Mouse (Mus musculus) embryonic facial prominence, embryonic 15.5 days (tissue): Measurements from ENCODE around the gene Hectd1. TPM values are rescaled to one million over a fixed set of nuclear protein-coding genes. Genes with fewer than 3 reads are reported as not detected.
A peak's percentile ranks its signal among the peaks of the same experiment; 100 is the strongest.

ENCODE experiments used
- ATAC-seq: fragments of 200-750 bp; cut with Nextera tagmentation; 2 replicates; pipeline ENCODE4 v1.8.0; 2017; ENCODE audit warnings: low read depth, moderate TSS enrichment; ENCODE audit not compliant: insufficient number of reproducible peaks, low FRiP score, low TSS enrichment
- H3K27ac ChIP-seq: fragments of 300-500 bp; sonication (generic); replicated peaks from 2 replicates; pipeline ENCODE4 v1.5.1; 2015; ENCODE audit warnings: mild to moderate bottlenecking, inconsistent platforms
- H3K27me3 ChIP-seq: fragments of 300-500 bp; sonication (generic); 2 replicates; pipeline ENCODE4 v1.6.1; 2015; ENCODE audit warnings: inconsistent platforms
- H3K36me3 ChIP-seq: fragments of 300-500 bp; sonication (generic); 2 replicates; pipeline ENCODE4 v1.6.1; 2015; ENCODE audit warnings: mild to moderate bottlenecking, inconsistent platforms
- H3K4me1 ChIP-seq: fragments of 300-500 bp; sonication (generic); 2 replicates; pipeline ENCODE4 v1.6.1; 2015; ENCODE audit warnings: inconsistent platforms
- H3K4me2 ChIP-seq: fragments of 300-500 bp; sonication (generic); replicated peaks from 2 replicates; pipeline ENCODE4 v1.6.1; 2015; ENCODE audit warnings: mild to moderate bottlenecking, inconsistent platforms
- H3K4me3 ChIP-seq: fragments of 300-500 bp; sonication (generic); replicated peaks from 2 replicates; pipeline ENCODE4 v1.5.1; 2015; ENCODE audit warnings: mild to moderate bottlenecking, inconsistent platforms
- H3K9ac ChIP-seq: fragments of 300-500 bp; sonication (generic); 2 replicates; pipeline ENCODE4 v1.6.1; 2015; ENCODE audit warnings: inconsistent platforms
- H3K9me3 ChIP-seq: fragments of 300-500 bp; sonication (generic); replicated peaks from 2 replicates; pipeline ENCODE4 v1.6.1; 2016; ENCODE audit warnings: inconsistent platforms
- WGBS: fragments of 180-500 bp; shearing (Covaris S2); methylation state at CpG from one replicate; pipeline ENCODE4 v1.1.7; 2015; 5-methylcytosine and 5-hydroxymethylcytosine counted together
- polyA plus RNA-seq: library from polyadenylated mRNA; unstranded; fragments of >200 nt; fragmentation: Nextera tagmentation; extraction: Ambion mirVana; gene quantifications from 2 replicates; pipeline ENCODE4 v1.2.1, GENCODE M21; 2015

Hectd1 gene
- polyA plus RNA-seq, 1 experiment from 2014 or later = 39.8 TPM

- H3K9ac ChIP-seq = no peak overlapping the region
- no peak for ATAC-seq
- H3K4me3 ChIP-seq = no peak overlapping the region
- no peak overlapping the region for H3K27ac ChIP-seq
- WGBS = 85% methylated on average over 6 of the region's 6 CpGs
- no peaks in the 10 kb centered on the region for H3K9me3 ChIP-seq
- no peaks in the 10 kb centered on the region for H3K4me1 ChIP-seq
- no peaks in the 10 kb centered on the region for H3K27me3 ChIP-seq
- H3K4me2 ChIP-seq = no peak overlapping the region
- 0 out of 2 replicates have a peak, but pooled peaks cover 1% of the 10 kb centered on the region for H3K36me3 ChIP-seq
These were observed 110.7 kb downstream of the Hectd1 start for GRCm38 (mm10) chr12:51718617-51719016.

GRCm38 (mm10) chr12:51712685-51713084, 116.7 kb downstream of the Hectd1 start:
- 65% methylated on average over 1 of the region's 1 CpGs for WGBS
- H3K4me1 ChIP-seq = peaks cover 4% of the 10 kb centered on the region; the same call in 1 of the 2 replicates
- H3K9me3 ChIP-seq = no peaks in the 10 kb centered on the region
- no peak for ATAC-seq
- H3K36me3 ChIP-seq = no peaks in the 10 kb centered on the region
- no peak overlapping the region for H3K27ac ChIP-seq
- no peak overlapping the region for H3K4me2 ChIP-seq
- no peaks in the 10 kb centered on the region for H3K27me3 ChIP-seq
- H3K9ac ChIP-seq = no peak overlapping the region
- no peak overlapping the region for H3K4me3 ChIP-seq

GRCm38 (mm10) chr12:51710154-51710553, 119.2 kb downstream of the Hectd1 start:
- WGBS = 63% methylated on average over 5 of the region's 5 CpGs
- no peaks in the 10 kb centered on the region for H3K9me3 ChIP-seq
- no peak overlapping the region for H3K4me2 ChIP-seq
- no peaks in the 10 kb centered on the region for H3K27me3 ChIP-seq
- peaks cover 4% of the 10 kb centered on the region; the same call in 1 of the 2 replicates for H3K4me1 ChIP-seq
- ATAC-seq = no peak
- H3K27ac ChIP-seq = no peak overlapping the region
- H3K9ac ChIP-seq = no peak overlapping the region; the same call in 1 of the 2 replicates
- H3K4me3 ChIP-seq = no peak overlapping the region
- no peaks in the 10 kb centered on the region for H3K36me3 ChIP-seq

- Histone ChIP-seq H3K4me2 (no peak overlapping the region), H3K27me3 (no peaks in the 10 kb centered on the region), H3K4me3 (no peak overlapping the region), H3K4me1 (peaks cover 4% of the 10 kb centered on the region; the same call in 1 of the 2 replicates), H3K36me3 (no peaks in the 10 kb centered on the region), H3K27ac (no peak overlapping the region), H3K9me3 (no peaks in the 10 kb centered on the region), H3K9ac (no peak overlapping the region; the same call in 1 of the 2 replicates)
- ATAC-seq = no peak
- WGBS = 76% methylated on average over 3 of the region's 3 CpGs
These were observed 119.6 kb downstream of the Hectd1 start for GRCm38 (mm10) chr12:51709741-51710140.

GRCm38 (mm10) chr12:51708941-51709686, 120.2 kb downstream of the Hectd1 start:
- H3K9ac ChIP-seq = no peak overlapping the region
- no peak overlapping the region for H3K4me3 ChIP-seq
- no peak overlapping the region for H3K4me2 ChIP-seq
- H3K4me1 ChIP-seq = peaks cover 4% of the 10 kb centered on the region; the same call in 1 of the 2 replicates
- WGBS = 61% methylated on average over 14 of the region's 14 CpGs
- ATAC-seq = no peak
- peak overlapping the region; percentile 55 for H3K27ac ChIP-seq
- no peaks in the 10 kb centered on the region for H3K36me3 ChIP-seq
- H3K27me3 ChIP-seq = no peaks in the 10 kb centered on the region
- H3K9me3 ChIP-seq = no peaks in the 10 kb centered on the region

GRCm38 (mm10) chr12:51706673-51707235, 122.6 kb downstream of the Hectd1 start:
- no peak overlapping the region for H3K27ac ChIP-seq
- no peaks in the 10 kb centered on the region for H3K36me3 ChIP-seq
- no peak overlapping the region for H3K4me3 ChIP-seq
- H3K4me1 ChIP-seq = peaks cover 4% of the 10 kb centered on the region; the same call in 1 of the 2 replicates
- H3K9me3 ChIP-seq = no peaks in the 10 kb centered on the region
- H3K4me2 ChIP-seq = no peak overlapping the region
- no peaks in the 10 kb centered on the region for H3K27me3 ChIP-seq
- no peak overlapping the region for H3K9ac ChIP-seq
- no peak for ATAC-seq
- WGBS = 73% methylated on average over 5 of the region's 5 CpGs

GRCm38 (mm10) chr12:51705778-51706177, 123.6 kb downstream of the Hectd1 start:
- no peaks in the 10 kb centered on the region for H3K36me3 ChIP-seq
- H3K4me1 ChIP-seq = peaks cover 4% of the 10 kb centered on the region; the same call in 1 of the 2 replicates
- no peak for ATAC-seq
- no peak overlapping the region for H3K4me2 ChIP-seq
- no peaks in the 10 kb centered on the region for H3K9me3 ChIP-seq
- H3K27me3 ChIP-seq = no peaks in the 10 kb centered on the region
- no peak overlapping the region for H3K9ac ChIP-seq
- no peak overlapping the region for H3K4me3 ChIP-seq
- no peak overlapping the region for H3K27ac ChIP-seq
- 77% methylated on average over 12 of the region's 12 CpGs for WGBS

GRCm38 (mm10) chr12:51704572-51704971, 124.8 kb downstream of the Hectd1 start:
- ATAC-seq = no peak
- H3K9ac ChIP-seq = no peak overlapping the region

GRCm38 (mm10) chr12:51703859-51704258, 125.5 kb downstream of the Hectd1 start:
- Histone ChIP-seq H3K27ac (no peak overlapping the region), H3K4me1 (peaks cover under 1% of the 10 kb centered on the region), H3K36me3 (no peaks in the 10 kb centered on the region), H3K4me3 (no peak overlapping the region), H3K27me3 (no peaks in the 10 kb centered on the region), H3K9me3 (no peaks in the 10 kb centered on the region), H3K9ac (no peak overlapping the region), H3K4me2 (no peak overlapping the region)
- WGBS = 33% methylated on average over 1 of the region's 1 CpGs
- ATAC-seq = peak; percentile 74; the same call in 1 of the 2 replicates

More at GRCm38 (mm10) chr12:51704572-51704971, 124.8 kb downstream of the Hectd1 start:
- no peaks in the 10 kb centered on the region for H3K27me3 ChIP-seq
- no peaks in the 10 kb centered on the region for H3K9me3 ChIP-seq
- no peak overlapping the region for H3K4me3 ChIP-seq
- H3K4me2 ChIP-seq = no peak overlapping the region
- H3K27ac ChIP-seq = no peak overlapping the region
- peaks cover 4% of the 10 kb centered on the region for H3K4me1 ChIP-seq
- H3K36me3 ChIP-seq = no peaks in the 10 kb centered on the region
- 74% methylated on average over 7 of the region's 7 CpGs for WGBS

- no peak for ATAC-seq
- Histone ChIP-seq H3K4me3 (no peak overlapping the region), H3K36me3 (no peaks in the 10 kb centered on the region), H3K27ac (no peak overlapping the region), H3K27me3 (no peaks in the 10 kb centered on the region), H3K9me3 (no peaks in the 10 kb centered on the region), H3K9ac (no peak overlapping the region), H3K4me1 (no peaks in the 10 kb centered on the region; the same call in 1 of the 2 replicates), H3K4me2 (no peak overlapping the region)
These were observed 127.6 kb downstream of the Hectd1 start for GRCm38 (mm10) chr12:51701723-51702122.

GRCm38 (mm10) chr12:51699623-51700393, 129.5 kb downstream of the Hectd1 start:
- Histone ChIP-seq H3K9me3 (no peaks in the 10 kb centered on the region), H3K9ac (no peak overlapping the region), H3K4me2 (no peak overlapping the region), H3K4me3 (no peak overlapping the region), H3K27ac (no peak overlapping the region), H3K36me3 (no peaks in the 10 kb centered on the region), H3K4me1 (no peaks in the 10 kb centered on the region; the same call in 1 of the 2 replicates), H3K27me3 (no peaks in the 10 kb centered on the region)
- peak; percentile 23; the same call in 1 of the 2 replicates for ATAC-seq
- 47% methylated on average over 8 of the region's 8 CpGs for WGBS
